Mouse (Mus musculus): ENCODE data around the gene Irgm1.

The Irgm1 gene

GRCm38 (mm10) chr11:48816281-48816781 is 55.2 kb downstream of the Irgm1 start:
- in situ Hi-C loops (cut with MboI; ENCODE audit: unreplicated experiment in 2 of 2): loop anchor here in 1 of 2 experiments (5.0 kb wide), 1 partner anchor 431 kb away; no protein-coding TSS in a partner anchor

GRCm38 (mm10) chr11:48815851-48816250 is 55.6 kb downstream of the Irgm1 start:
- in situ Hi-C loops (cut with MboI; ENCODE audit: unreplicated experiment in 2 of 2): loop anchor here in 1 of 2 experiments (5.0 kb wide), 1 partner anchor 431 kb away; no protein-coding TSS in a partner anchor

- in situ Hi-C loops (cut with MboI; ENCODE audit: unreplicated experiment in 2 of 2): no loop called here
These were observed 57.7 kb downstream of the Irgm1 start for GRCm38 (mm10) chr11:48813782-48814181.

Measured in v-Abl transformed pro-B cells (cell line).